Mouse (Mus musculus) forebrain, embryonic 12.5 days (tissue): ENCODE results near the gene Btbd8. TPM values are rescaled to one million over a fixed set of nuclear protein-coding genes. Genes with fewer than 3 reads are reported as not detected.
A peak's percentile ranks its signal among the peaks of the same experiment; 100 is the strongest.

ENCODE experiments used
- ATAC-seq: fragments of 200-750 bp; cut with Nextera tagmentation; 2 replicates; pipeline ENCODE4 v1.8.0; 2017; ENCODE audit warnings: moderate TSS enrichment; ENCODE audit not compliant: low FRiP score
- H3K27ac ChIP-seq: fragments of 300-500 bp; sonication (generic); 2 replicates; pipeline ENCODE4 v1.5.1; 2016; ENCODE audit warnings: mild to moderate bottlenecking
- H3K27me3 ChIP-seq: fragments of 300-500 bp; sonication (generic); 2 replicates; pipeline ENCODE4 v1.6.1; 2016; ENCODE audit warnings: mild to moderate bottlenecking
- H3K36me3 ChIP-seq: fragments of 300-500 bp; sonication (generic); replicated peaks from 2 replicates; pipeline ENCODE4 v1.6.1; 2016; ENCODE audit warnings: mild to moderate bottlenecking
- H3K4me1 ChIP-seq: fragments of 300-500 bp; sonication (generic); 2 replicates; pipeline ENCODE4 v1.6.1; 2016
- H3K4me2 ChIP-seq: fragments of 300-500 bp; sonication (generic); 2 replicates; pipeline ENCODE4 v1.6.1; 2016; ENCODE audit warnings: mild to moderate bottlenecking, moderate library complexity
- H3K4me3 ChIP-seq: fragments of 300-500 bp; sonication (generic); replicated peaks from 2 replicates; pipeline ENCODE4 v1.5.1; 2016; ENCODE audit warnings: mild to moderate bottlenecking
- H3K9ac ChIP-seq: fragments of 300-500 bp; sonication (generic); 2 replicates; pipeline ENCODE4 v1.6.1; 2016; ENCODE audit warnings: mild to moderate bottlenecking
- H3K9me3 ChIP-seq: fragments of 300-500 bp; sonication (generic); 2 replicates; pipeline ENCODE4 v1.6.1; 2016
- WGBS: fragments of 180-500 bp; shearing (Covaris S2); methylation state at CpG from one replicate; pipeline ENCODE4 v1.1.7; 2016; 5-methylcytosine and 5-hydroxymethylcytosine counted together
- polyA plus RNA-seq: library from polyadenylated mRNA; unstranded; fragments of >200 nt; fragmentation: Nextera tagmentation; extraction: Ambion mirVana; gene quantifications from 2 replicates; pipeline ENCODE4 v1.2.1, GENCODE M21; 2016

Btbd8 gene
- polyA plus RNA-seq, 1 experiment from 2014 or later, result 10.9 TPM

GRCm38 (mm10) chr5:107466501-107466900, 28.7 kb downstream of the Btbd8 start:
- Histone ChIP-seq H3K9me3 (no peaks in the 10 kb centered on the region), H3K4me2 (no peak overlapping the region), H3K9ac (no peak overlapping the region), H3K27me3 (no peaks in the 10 kb centered on the region), H3K4me3 (no peak overlapping the region), H3K27ac (no peak overlapping the region), H3K36me3 (no peaks in the 10 kb centered on the region), H3K4me1 (peaks cover 3% of the 10 kb centered on the region; the same call in 1 of the 2 replicates)
- no peak for ATAC-seq
- 26% methylated on average over 5 of the region's 5 CpGs for WGBS

- Histone ChIP-seq H3K4me2 (no peak overlapping the region), H3K9ac (no peak overlapping the region), H3K27ac (no peak overlapping the region), H3K4me1 (peaks cover 3% of the 10 kb centered on the region; the same call in 1 of the 2 replicates), H3K4me3 (no peak overlapping the region), H3K9me3 (no peaks in the 10 kb centered on the region), H3K36me3 (no peaks in the 10 kb centered on the region), H3K27me3 (no peaks in the 10 kb centered on the region)
- 78% methylated on average over 4 of the region's 4 CpGs for WGBS
- ATAC-seq, result no peak
Observed at GRCm38 (mm10) chr5:107467098-107467497, 29.3 kb downstream of the Btbd8 start.

GRCm38 (mm10) chr5:107470600-107471329, 33.0 kb downstream of the Btbd8 start:
- no peak for ATAC-seq
- WGBS, result 81% methylated on average over 10 of the region's 10 CpGs
- Histone ChIP-seq H3K27ac (0 out of 2 replicates have a peak overlapping the region, but pooled peaks have one; percentile 25), H3K36me3 (0 out of 2 replicates have a peak, but pooled peaks cover 6% of the 10 kb centered on the region), H3K9ac (no peak overlapping the region), H3K4me3 (no peak overlapping the region), H3K4me1 (peaks cover 3% of the 10 kb centered on the region; the same call in 1 of the 2 replicates), H3K27me3 (no peaks in the 10 kb centered on the region), H3K4me2 (no peak overlapping the region), H3K9me3 (no peaks in the 10 kb centered on the region)

- no peak for ATAC-seq
- Histone ChIP-seq H3K27me3 (no peaks in the 10 kb centered on the region), H3K9me3 (no peaks in the 10 kb centered on the region), H3K4me1 (no peaks in the 10 kb centered on the region), H3K9ac (no peak overlapping the region), H3K4me3 (no peak overlapping the region), H3K36me3 (0 out of 2 replicates have a peak, but pooled peaks cover 3% of the 10 kb centered on the region), H3K27ac (no peak overlapping the region), H3K4me2 (no peak overlapping the region)
- 94% methylated on average over 2 of the region's 2 CpGs for WGBS
Observed at GRCm38 (mm10) chr5:107480194-107480593, 42.4 kb downstream of the Btbd8 start.

- no peak overlapping the region for H3K9ac ChIP-seq
- WGBS, result 80% methylated on average over 4 of the region's 4 CpGs
- no peaks in the 10 kb centered on the region; the same call in 1 of the 2 replicates for H3K36me3 ChIP-seq
- no peak overlapping the region for H3K4me3 ChIP-seq
- no peaks in the 10 kb centered on the region for H3K9me3 ChIP-seq
- no peak overlapping the region for H3K27ac ChIP-seq
- ATAC-seq, result no peak
- no peak overlapping the region for H3K4me2 ChIP-seq
- no peaks in the 10 kb centered on the region for H3K27me3 ChIP-seq
- no peaks in the 10 kb centered on the region; the same call in 1 of the 2 replicates for H3K4me1 ChIP-seq
Observed at GRCm38 (mm10) chr5:107488996-107489395, 51.2 kb downstream of the Btbd8 start.

- no peaks in the 10 kb centered on the region; the same call in none of the 2 replicates for H3K4me1 ChIP-seq
- 84% methylated on average over 9 of the region's 9 CpGs for WGBS
- H3K4me3 ChIP-seq, result no peak overlapping the region
Observed at GRCm38 (mm10) chr5:107491036-107491435, 53.2 kb downstream of the Btbd8 start.

GRCm38 (mm10) chr5:107492471-107492870, 54.7 kb downstream of the Btbd8 start:
- ATAC-seq, result no peak
- WGBS, result 92% methylated on average over 2 of the region's 2 CpGs
- Histone ChIP-seq H3K9ac (no peak overlapping the region), H3K4me1 (peaks cover 4% of the 10 kb centered on the region), H3K4me2 (no peak overlapping the region), H3K4me3 (no peak overlapping the region), H3K27ac (no peak overlapping the region), H3K27me3 (no peaks in the 10 kb centered on the region), H3K36me3 (no peaks in the 10 kb centered on the region; the same call in 1 of the 2 replicates), H3K9me3 (no peaks in the 10 kb centered on the region)

More at GRCm38 (mm10) chr5:107491036-107491435, 53.2 kb downstream of the Btbd8 start:
- H3K9me3 ChIP-seq, result no peaks in the 10 kb centered on the region
- no peak for ATAC-seq
- H3K9ac ChIP-seq, result no peak overlapping the region
- H3K4me2 ChIP-seq, result no peak overlapping the region
- H3K27me3 ChIP-seq, result no peaks in the 10 kb centered on the region
- H3K36me3 ChIP-seq, result no peaks in the 10 kb centered on the region; the same call in 1 of the 2 replicates
- H3K27ac ChIP-seq, result no peak overlapping the region

GRCm38 (mm10) chr5:107494759-107495158, 57.0 kb downstream of the Btbd8 start:
- WGBS, result 96% methylated on average over 5 of the region's 5 CpGs
- no peaks in the 10 kb centered on the region for H3K27me3 ChIP-seq
- H3K9me3 ChIP-seq, result no peaks in the 10 kb centered on the region
- no peaks in the 10 kb centered on the region; the same call in 1 of the 2 replicates for H3K36me3 ChIP-seq
- H3K9ac ChIP-seq, result no peak overlapping the region
- ATAC-seq, result no peak
- H3K27ac ChIP-seq, result no peak overlapping the region
- peaks cover 21% of the 10 kb centered on the region for H3K4me1 ChIP-seq
- H3K4me2 ChIP-seq, result no peak overlapping the region
- no peak overlapping the region for H3K4me3 ChIP-seq

- Histone ChIP-seq H3K27ac (peak overlapping the region; percentile 59; the same call in 1 of the 2 replicates), H3K4me2 (no peak overlapping the region), H3K4me1 (peaks cover 21% of the 10 kb centered on the region), H3K36me3 (no peaks in the 10 kb centered on the region; the same call in 1 of the 2 replicates), H3K9me3 (no peaks in the 10 kb centered on the region), H3K4me3 (no peak overlapping the region), H3K27me3 (no peaks in the 10 kb centered on the region), H3K9ac (no peak overlapping the region)
- no peak for ATAC-seq
- 91% methylated on average over 2 of the region's 2 CpGs for WGBS
Observed at GRCm38 (mm10) chr5:107496047-107496446, 58.2 kb downstream of the Btbd8 start.

- H3K9ac ChIP-seq, result peak overlapping the region; percentile 63
- 29% methylated on average over 10 of the region's 10 CpGs for WGBS
Observed at GRCm38 (mm10) chr5:107497519-107498501, 60.0 kb downstream of the Btbd8 start.

GRCm38 (mm10) chr5:107498806-107499310, 61.1 kb downstream of the Btbd8 start:
- Histone ChIP-seq H3K9me3 (no peaks in the 10 kb centered on the region), H3K27ac (no peak overlapping the region), H3K4me3 (peak overlapping the region; percentile 33), H3K9ac (0 out of 2 replicates have a peak overlapping the region, but pooled peaks have one; percentile 25), H3K36me3 (peaks cover 4% of the 10 kb centered on the region), H3K27me3 (no peaks in the 10 kb centered on the region), H3K4me2 (peak overlapping the region; percentile 55), H3K4me1 (peaks cover 21% of the 10 kb centered on the region)
- ATAC-seq, result no peak
- WGBS, result 52% methylated on average over 5 of the region's 5 CpGs

More at GRCm38 (mm10) chr5:107497519-107498501, 60.0 kb downstream of the Btbd8 start:
- Histone ChIP-seq H3K4me2 (peak overlapping the region; percentile 55), H3K36me3 (no peaks in the 10 kb centered on the region; the same call in 1 of the 2 replicates), H3K27ac (peak overlapping the region; percentile 87), H3K9me3 (no peaks in the 10 kb centered on the region), H3K27me3 (no peaks in the 10 kb centered on the region), H3K4me1 (peaks cover 21% of the 10 kb centered on the region), H3K4me3 (peak overlapping the region; percentile 33)
- ATAC-seq, result peak; percentile 95
